Mouse (Mus musculus) gastrocnemius, adult 2 months (tissue): ENCODE data around the gene Clk3. TPM values are rescaled to one million over a fixed set of nuclear protein-coding genes. Genes with fewer than 3 reads are reported as not detected.
"Not testable (repeated sequence)": the region's sequence is repeated elsewhere in the genome, so short reads cannot be mapped to it uniquely, and the experiment has no call there.

ENCODE experiments used
- DNase-seq: peaks from one replicate; pipeline ENCODE4 v3.0.0; 2022
- H3K27ac ChIP-seq: fragments of 200-600 bp; 2 replicates; pipeline ENCODE4 v1.8.1; 2022; ENCODE audit warnings: mild to moderate bottlenecking
- H3K4me3 ChIP-seq: fragments of 200-600 bp; 2 replicates; pipeline ENCODE4 v1.8.1; 2022; ENCODE audit warnings: mild to moderate bottlenecking, moderate library complexity
- CTCF ChIP-seq: fragments of 200-600 bp; IDR thresholded peaks from 2 replicates; pipeline ENCODE4 v1.8.1; 2022; ENCODE audit warnings: antibody characterized with exemption, mild to moderate bottlenecking, moderate library complexity
- intact Hi-C: fragments of 180-260 bp; cut with DNase I; formaldehyde crosslinking; loops from one replicate; pipeline ENCODE4 v1.15.1; 2025
- total RNA-seq, 2 experiments: library from RNA; stranded (reverse); gene quantifications; 2 replicates each; pipeline ENCODE4 v1.2.3; 2021

Gene Clk3
- total RNA-seq, 2 experiments from 2014 or later: 45.4 to 50.4 TPM

- DNase-seq: peak; percentile 72
- intact Hi-C loops: no loop called here
- H3K27ac ChIP-seq: peak overlapping the region; percentile 41
These were observed 17.5 kb downstream of the Clk3 start for GRCm38 (mm10) chr9:57748137-57748536.

GRCm38 (mm10) chr9:57747067-57747466 lies 18.6 kb downstream of the Clk3 start:
- Histone ChIP-seq H3K27ac (no peak overlapping the region), H3K4me3 (no peak overlapping the region)
- TF ChIP-seq CTCF: no peak
- intact Hi-C loops: no loop called here
- DNase-seq: no peak

More at GRCm38 (mm10) chr9:57748137-57748536, 17.5 kb downstream of the Clk3 start:
- TF ChIP-seq CTCF: no peak
- H3K4me3 ChIP-seq: no peak overlapping the region

GRCm38 (mm10) chr9:57744462-57745091 lies 21.1 kb downstream of the Clk3 start:
- peak; percentile 49 for DNase-seq
- intact Hi-C loops: loop anchor here (1.0 kb wide), 1 partner anchor 85 kb away; no protein-coding TSS in a partner anchor

GRCm38 (mm10) chr9:57739863-57740262 lies 25.8 kb downstream of the Clk3 start:
- DNase-seq: peak; percentile 64

More at GRCm38 (mm10) chr9:57744462-57745091, 21.1 kb downstream of the Clk3 start:
- peak; percentile 88 for TF ChIP-seq CTCF
- no peak overlapping the region for H3K27ac ChIP-seq
- no peak overlapping the region for H3K4me3 ChIP-seq

GRCm38 (mm10) chr9:57733606-57734005 lies 32.1 kb downstream of the Clk3 start:
- Histone ChIP-seq H3K4me3 (no peak overlapping the region), H3K27ac (no peak overlapping the region)
- DNase-seq: no peak
- TF ChIP-seq CTCF: no peak
- intact Hi-C loops: no loop called here

More at GRCm38 (mm10) chr9:57739863-57740262, 25.8 kb downstream of the Clk3 start:
- intact Hi-C loops: no loop called here
- H3K27ac ChIP-seq: peak overlapping the region; percentile 75
- H3K4me3 ChIP-seq: no peak overlapping the region
- no peak for TF ChIP-seq CTCF

GRCm38 (mm10) chr9:57728312-57728711 lies 37.3 kb downstream of the Clk3 start:
- no peak for DNase-seq
- Histone ChIP-seq H3K27ac (peak overlapping the region; percentile 48), H3K4me3 (no peak overlapping the region)
- peak; percentile 27; the same call in 1 of the 2 replicates for TF ChIP-seq CTCF
- intact Hi-C loops: no loop called here

- TF ChIP-seq CTCF: no peak
- intact Hi-C loops: loop anchor here (5.0 kb wide), 1 partner anchor 38 kb away; no protein-coding TSS in a partner anchor
- peak overlapping the region; percentile 90 for H3K27ac ChIP-seq
- DNase-seq: no peak
- no peak overlapping the region for H3K4me3 ChIP-seq
These were observed 41.0 kb downstream of the Clk3 start for GRCm38 (mm10) chr9:57724701-57725100.

- no peak for TF ChIP-seq CTCF
- intact Hi-C loops: loop anchor here (5.0 kb wide), 1 partner anchor 39 kb away; no protein-coding TSS in a partner anchor
- DNase-seq: peak; percentile 70
- peak overlapping the region; percentile 46 for H3K4me3 ChIP-seq
- peak overlapping the region; percentile 90 for H3K27ac ChIP-seq
These were observed 41.9 kb downstream of the Clk3 start for GRCm38 (mm10) chr9:57723796-57724195.

GRCm38 (mm10) chr9:57723315-57723715 lies 42.3 kb downstream of the Clk3 start:
- DNase-seq: peak; percentile 80
- no peak for TF ChIP-seq CTCF
- intact Hi-C loops: loop anchor here (5.0 kb wide), 1 partner anchor 39 kb away; no protein-coding TSS in a partner anchor
- H3K27ac ChIP-seq: peak overlapping the region; percentile 90
- peak overlapping the region; percentile 46 for H3K4me3 ChIP-seq

- intact Hi-C loops: loop anchor here (5.0 kb wide), 1 partner anchor 40 kb away; no protein-coding TSS in a partner anchor
- TF ChIP-seq CTCF: no peak
- Histone ChIP-seq H3K4me3 (no peak overlapping the region), H3K27ac (peak overlapping the region; percentile 90)
- no peak for DNase-seq
These were observed 43.3 kb downstream of the Clk3 start for GRCm38 (mm10) chr9:57722371-57722770.

- no peak for DNase-seq
- no peak for TF ChIP-seq CTCF
- Histone ChIP-seq H3K27ac (peak overlapping the region; percentile 90), H3K4me3 (no peak overlapping the region)
- intact Hi-C loops: loop anchor here (5.0 kb wide), 1 partner anchor 42 kb away; no protein-coding TSS in a partner anchor
These were observed 44.9 kb downstream of the Clk3 start for GRCm38 (mm10) chr9:57720736-57721135.

- DNase-seq: no peak
- Histone ChIP-seq H3K27ac (no peak overlapping the region), H3K4me3 (no peak overlapping the region)
- intact Hi-C loops: no loop called here
- TF ChIP-seq CTCF: no peak
These were observed 47.3 kb downstream of the Clk3 start for GRCm38 (mm10) chr9:57718408-57718807.

GRCm38 (mm10) chr9:57712194-57712593 lies 53.5 kb downstream of the Clk3 start:
- DNase-seq: no peak
- Histone ChIP-seq H3K4me3 (no peak overlapping the region), H3K27ac (no peak overlapping the region)
- intact Hi-C loops: no loop called here
- TF ChIP-seq CTCF: peak; percentile 60

GRCm38 (mm10) chr9:57710214-57710613 lies 55.4 kb downstream of the Clk3 start:
- DNase-seq, intact Hi-C loops, H3K4me3 ChIP-seq: not testable (repeated sequence)
- H3K27ac ChIP-seq: peak overlapping the region; percentile 40; the same call in 1 of the 2 replicates
